Mouse (Mus musculus) midbrain, embryonic 11.5 days (tissue): ENCODE measurements around the gene Lamb1. TPM values are rescaled to one million over a fixed set of nuclear protein-coding genes. Genes with fewer than 3 reads are reported as not detected.

Source experiments
- ATAC-seq: fragments of 200-750 bp; cut with Nextera tagmentation; 2 replicates; pipeline ENCODE4 v1.8.0; 2017; ENCODE audit warnings: moderate TSS enrichment, moderate library complexity; ENCODE audit not compliant: low FRiP score
- DNase-seq: peaks from one replicate; pipeline ENCODE4 v3.0.0; 2015; ENCODE audit warnings: low spot score; ENCODE audit errors: missing footprints
- H3K27ac ChIP-seq: fragments of 300-500 bp; sonication (generic); 2 replicates; pipeline ENCODE4 v1.5.1; 2014; ENCODE audit warnings: low read depth, low read length
- H3K27me3 ChIP-seq: fragments of 300-500 bp; sonication (generic); 2 replicates; pipeline ENCODE4 v1.6.1; 2014; ENCODE audit warnings: mild to moderate bottlenecking, low read length, moderate library complexity, mixed read lengths; ENCODE audit not compliant: control insufficient read depth, insufficient read depth
- H3K36me3 ChIP-seq: fragments of 300-500 bp; sonication (generic); 2 replicates; pipeline ENCODE4 v1.6.1; 2014; ENCODE audit warnings: mild to moderate bottlenecking, low read length, moderate library complexity, mixed read lengths; ENCODE audit not compliant: control insufficient read depth, insufficient read depth
- H3K4me1 ChIP-seq: fragments of 300-500 bp; sonication (generic); 2 replicates; pipeline ENCODE4 v1.6.1; 2014; ENCODE audit warnings: low read length; ENCODE audit not compliant: control insufficient read depth, insufficient read depth
- H3K4me2 ChIP-seq: fragments of 300-500 bp; sonication (generic); 2 replicates; pipeline ENCODE4 v1.6.1; 2014; ENCODE audit warnings: mild to moderate bottlenecking, moderate library complexity
- H3K4me3 ChIP-seq: fragments of 300-500 bp; sonication (generic); 2 replicates; pipeline ENCODE4 v1.5.1; 2014; ENCODE audit warnings: low read depth, low read length
- H3K9ac ChIP-seq: fragments of 300-500 bp; sonication (generic); 2 replicates; pipeline ENCODE4 v1.6.1; 2014; ENCODE audit warnings: low read length
- H3K9me3 ChIP-seq: fragments of 300-500 bp; sonication (generic); 2 replicates; pipeline ENCODE4 v1.6.1; 2016; ENCODE audit warnings: low read length; ENCODE audit not compliant: control insufficient read depth
- WGBS: fragments of 180-500 bp; shearing (Covaris S2); extraction: QIAGEN DNeasy Blood & Tissue Kit; methylation state at CpG from one replicate; pipeline ENCODE4 v1.1.7; 2014; 5-methylcytosine and 5-hydroxymethylcytosine counted together
- polyA plus RNA-seq: library from polyadenylated mRNA; unstranded; fragments of >200 nt; fragmentation: Nextera tagmentation; extraction: Ambion mirVana; gene quantifications from 2 replicates; pipeline ENCODE4 v1.2.1, GENCODE M21; 2014

Gene Lamb1
- polyA plus RNA-seq, 1 experiment from 2014 or later = 17.3 TPM

- Histone ChIP-seq H3K27ac (no peak overlapping the region), H3K9ac (no peak overlapping the region), H3K9me3 (no peaks in the 10 kb centered on the region), H3K4me3 (no peak overlapping the region), H3K27me3 (no peaks in the 10 kb centered on the region), H3K4me2 (no peak overlapping the region), H3K4me1 (no peaks in the 10 kb centered on the region), H3K36me3 (no peaks in the 10 kb centered on the region)
- ATAC-seq (no peak), DNase-seq (no peak)
- 61% methylated on average over 9 of the region's 9 CpGs for WGBS
These were observed 45.7 kb downstream of the Lamb1 start for GRCm38 (mm10) chr12:31310687-31311086.

GRCm38 (mm10) chr12:31311671-31312265, 46.7 kb downstream of the Lamb1 start:
- Histone ChIP-seq H3K27me3 (no peaks in the 10 kb centered on the region), H3K27ac (no peak overlapping the region), H3K36me3 (no peaks in the 10 kb centered on the region), H3K4me2 (no peak overlapping the region), H3K9me3 (no peaks in the 10 kb centered on the region), H3K4me3 (no peak overlapping the region), H3K4me1 (no peaks in the 10 kb centered on the region), H3K9ac (no peak overlapping the region)
- ATAC-seq (no peak), DNase-seq (no peak)
- 85% methylated on average over 9 of the region's 9 CpGs for WGBS

GRCm38 (mm10) chr12:31312281-31312680, 47.2 kb downstream of the Lamb1 start:
- no peak overlapping the region for H3K9ac ChIP-seq
- H3K4me1 ChIP-seq = no peaks in the 10 kb centered on the region
- no peaks in the 10 kb centered on the region for H3K9me3 ChIP-seq
- H3K27me3 ChIP-seq = no peaks in the 10 kb centered on the region
- no peak overlapping the region for H3K4me2 ChIP-seq
- WGBS = 95% methylated on average over 5 of the region's 5 CpGs
- no peak for ATAC-seq
- H3K27ac ChIP-seq = no peak overlapping the region
- no peak for DNase-seq
- H3K4me3 ChIP-seq = no peak overlapping the region
- H3K36me3 ChIP-seq = no peaks in the 10 kb centered on the region

GRCm38 (mm10) chr12:31313136-31313535, 48.1 kb downstream of the Lamb1 start:
- Histone ChIP-seq H3K27me3 (no peaks in the 10 kb centered on the region), H3K36me3 (no peaks in the 10 kb centered on the region), H3K4me1 (no peaks in the 10 kb centered on the region), H3K4me2 (no peak overlapping the region), H3K27ac (no peak overlapping the region), H3K9ac (no peak overlapping the region), H3K4me3 (no peak overlapping the region), H3K9me3 (no peaks in the 10 kb centered on the region)
- no peak for DNase-seq
- no peak for ATAC-seq
- 95% methylated on average over 4 of the region's 4 CpGs for WGBS

GRCm38 (mm10) chr12:31314310-31314709, 49.3 kb downstream of the Lamb1 start:
- Histone ChIP-seq H3K4me1 (no peaks in the 10 kb centered on the region), H3K36me3 (no peaks in the 10 kb centered on the region), H3K4me2 (no peak overlapping the region), H3K27me3 (no peaks in the 10 kb centered on the region), H3K9me3 (no peaks in the 10 kb centered on the region), H3K27ac (no peak overlapping the region), H3K4me3 (no peak overlapping the region), H3K9ac (no peak overlapping the region)
- WGBS = 95% methylated on average over 7 of the region's 7 CpGs
- ATAC-seq (no peak), DNase-seq (no peak)

- H3K9ac ChIP-seq = no peak overlapping the region
- H3K4me2 ChIP-seq = no peak overlapping the region
- ATAC-seq (no peak), DNase-seq (no peak)
- no peak overlapping the region for H3K4me3 ChIP-seq
- H3K36me3 ChIP-seq = no peaks in the 10 kb centered on the region
- 65% methylated on average over 6 of the region's 6 CpGs for WGBS
- H3K27me3 ChIP-seq = no peaks in the 10 kb centered on the region
- H3K9me3 ChIP-seq = no peaks in the 10 kb centered on the region
- no peak overlapping the region for H3K27ac ChIP-seq
- H3K4me1 ChIP-seq = no peaks in the 10 kb centered on the region
These were observed 50.9 kb downstream of the Lamb1 start for GRCm38 (mm10) chr12:31315961-31316360.

- 85% methylated on average over 7 of the region's 7 CpGs for WGBS
- H3K9ac ChIP-seq = no peak overlapping the region
- ATAC-seq (no peak), DNase-seq (no peak)
- H3K4me2 ChIP-seq = no peak overlapping the region
- H3K27ac ChIP-seq = no peak overlapping the region
- no peaks in the 10 kb centered on the region for H3K27me3 ChIP-seq
- H3K4me3 ChIP-seq = no peak overlapping the region
- H3K9me3 ChIP-seq = no peaks in the 10 kb centered on the region
- no peaks in the 10 kb centered on the region for H3K4me1 ChIP-seq
- H3K36me3 ChIP-seq = no peaks in the 10 kb centered on the region
These were observed 52.8 kb downstream of the Lamb1 start for GRCm38 (mm10) chr12:31317670-31318408.

GRCm38 (mm10) chr12:31318409-31318963, 53.5 kb downstream of the Lamb1 start:
- Histone ChIP-seq H3K4me2 (no peak overlapping the region), H3K9ac (no peak overlapping the region), H3K36me3 (no peaks in the 10 kb centered on the region), H3K27me3 (no peaks in the 10 kb centered on the region), H3K9me3 (no peaks in the 10 kb centered on the region), H3K4me3 (no peak overlapping the region), H3K27ac (no peak overlapping the region), H3K4me1 (no peaks in the 10 kb centered on the region)
- DNase-seq (no peak), ATAC-seq (no peak)
- WGBS = 91% methylated on average over 10 of the region's 10 CpGs

GRCm38 (mm10) chr12:31320817-31321216, 55.8 kb downstream of the Lamb1 start:
- no peaks in the 10 kb centered on the region for H3K36me3 ChIP-seq
- H3K4me1 ChIP-seq = no peaks in the 10 kb centered on the region
- ATAC-seq (no peak), DNase-seq (no peak)
- no peak overlapping the region for H3K4me2 ChIP-seq
- 86% methylated on average over 13 of the region's 13 CpGs for WGBS
- H3K9ac ChIP-seq = no peak overlapping the region
- no peaks in the 10 kb centered on the region for H3K27me3 ChIP-seq
- H3K4me3 ChIP-seq = no peak overlapping the region
- no peaks in the 10 kb centered on the region for H3K9me3 ChIP-seq
- H3K27ac ChIP-seq = no peak overlapping the region
